Mouse (Mus musculus) liver, embryonic 16.5 days (tissue): ENCODE results near the gene Neu3. TPM values are rescaled to one million over a fixed set of nuclear protein-coding genes. Genes with fewer than 3 reads are reported as not detected.
"Not testable (repeated sequence)": the region's sequence is repeated elsewhere in the genome, so short reads cannot be mapped to it uniquely, and the experiment has no call there.

ENCODE experiments used
- ATAC-seq: fragments of 200-750 bp; cut with Nextera tagmentation; 2 replicates; pipeline ENCODE4 v1.8.0; 2017; ENCODE audit warnings: low read depth, mild to moderate bottlenecking, moderate number of reproducible peaks, moderate library complexity
- H3K27ac ChIP-seq: fragments of 300-500 bp; sonication (generic); 2 replicates; pipeline ENCODE4 v1.5.1; 2014; ENCODE audit warnings: mild to moderate bottlenecking, low read length
- H3K27me3 ChIP-seq: fragments of 300-500 bp; sonication (generic); 2 replicates; pipeline ENCODE4 v1.6.1; 2014; ENCODE audit warnings: low read depth, low read length, mixed read lengths; ENCODE audit not compliant: control insufficient read depth, insufficient read depth
- H3K36me3 ChIP-seq: fragments of 300-500 bp; sonication (generic); 2 replicates; pipeline ENCODE4 v1.6.1; 2014; ENCODE audit warnings: mild to moderate bottlenecking; ENCODE audit not compliant: control insufficient read depth, insufficient read depth
- H3K4me1 ChIP-seq: fragments of 300-500 bp; sonication (generic); 2 replicates; pipeline ENCODE4 v1.6.1; 2014; ENCODE audit warnings: low read depth, low read length, mixed read lengths; ENCODE audit not compliant: control insufficient read depth
- H3K4me2 ChIP-seq: fragments of 300-500 bp; sonication (generic); 2 replicates; pipeline ENCODE4 v1.6.1; 2014; ENCODE audit warnings: low read depth, low read length, mixed read lengths
- H3K4me3 ChIP-seq: fragments of 300-500 bp; sonication (generic); 2 replicates; pipeline ENCODE4 v1.5.1; 2014; ENCODE audit warnings: low read depth, mild to moderate bottlenecking, low read length
- H3K9ac ChIP-seq: fragments of 300-500 bp; sonication (generic); 2 replicates; pipeline ENCODE4 v1.6.1; 2014; ENCODE audit warnings: low read depth, low read length
- H3K9me3 ChIP-seq: fragments of 300-500 bp; sonication (generic); replicated peaks from 2 replicates; pipeline ENCODE4 v1.6.1; 2016; ENCODE audit warnings: low read length; ENCODE audit not compliant: control insufficient read depth
- WGBS: fragments of 180-500 bp; shearing (Covaris S2); extraction: QIAGEN DNeasy Blood & Tissue Kit; methylation state at CpG from one replicate; pipeline ENCODE4 v1.1.7; 2014; ENCODE audit not compliant: insufficient replicate concordance; 5-methylcytosine and 5-hydroxymethylcytosine counted together
- polyA plus RNA-seq: library from polyadenylated mRNA; unstranded; fragments of >200 nt; fragmentation: Nextera tagmentation; extraction: Ambion mirVana; gene quantifications from 2 replicates; pipeline ENCODE4 v1.2.1, GENCODE M21; 2015

Neu3 gene
- polyA plus RNA-seq, 1 experiment from 2014 or later = 5.1 TPM

DNA sequence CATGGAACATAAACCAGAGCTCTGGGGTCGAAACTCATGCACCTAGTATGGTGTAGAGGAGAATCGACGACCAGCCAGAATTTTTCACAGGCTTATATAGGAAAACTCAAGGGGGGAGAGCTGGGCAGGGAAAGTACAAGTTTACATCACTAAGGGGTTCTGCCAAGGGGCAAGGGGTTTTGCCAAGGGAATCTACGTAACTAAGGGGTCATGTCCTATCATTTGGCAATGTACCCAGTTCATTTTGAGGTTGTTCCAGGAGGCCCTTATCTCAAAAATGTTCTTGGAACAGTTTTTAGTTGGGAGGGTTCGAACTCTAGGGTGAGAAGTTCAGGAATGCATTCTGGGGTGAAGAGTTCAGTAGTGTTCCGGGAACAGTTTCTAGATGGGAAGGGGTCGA, 21.2 kb downstream of the Neu3 start:
- H3K36me3 ChIP-seq, ATAC-seq, H3K9ac ChIP-seq, H3K9me3 ChIP-seq, H3K27ac ChIP-seq, H3K4me3 ChIP-seq, H3K27me3 ChIP-seq, H3K4me2 ChIP-seq: not testable (repeated sequence)
- 63% methylated on average over 7 of the region's 7 CpGs for WGBS
- H3K4me1 ChIP-seq = peaks cover 21% of the 10 kb centered on the region

GRCm38 (mm10) chr7:99805340-99805739, 22.9 kb downstream of the Neu3 start:
- no peak overlapping the region for H3K4me2 ChIP-seq
- H3K4me3 ChIP-seq = no peak overlapping the region
- no peaks in the 10 kb centered on the region for H3K9me3 ChIP-seq
- no peak for ATAC-seq
- H3K27me3 ChIP-seq = no peaks in the 10 kb centered on the region
- no peak overlapping the region for H3K9ac ChIP-seq
- peaks cover 14% of the 10 kb centered on the region for H3K4me1 ChIP-seq
- 43% methylated on average over 1 of the region's 1 CpGs for WGBS
- no peaks in the 10 kb centered on the region for H3K36me3 ChIP-seq
- H3K27ac ChIP-seq = no peak overlapping the region

- ATAC-seq = peak; percentile 84
- not testable (repeated sequence) for H3K9me3 ChIP-seq, H3K36me3 ChIP-seq, H3K27me3 ChIP-seq
- Histone ChIP-seq H3K4me1 (peaks cover 21% of the 10 kb centered on the region), H3K4me3 (peak overlapping the region; percentile 29), H3K4me2 (peak overlapping the region; percentile 52), H3K27ac (peak overlapping the region; percentile 91), H3K9ac (0 out of 2 replicates have a peak overlapping the region, but pooled peaks have one; percentile 43)
- 51% methylated on average over 3 of the region's 3 CpGs for WGBS
Measured at GRCm38 (mm10) chr7:99804033-99804432, 24.2 kb downstream of the Neu3 start.

DNA sequence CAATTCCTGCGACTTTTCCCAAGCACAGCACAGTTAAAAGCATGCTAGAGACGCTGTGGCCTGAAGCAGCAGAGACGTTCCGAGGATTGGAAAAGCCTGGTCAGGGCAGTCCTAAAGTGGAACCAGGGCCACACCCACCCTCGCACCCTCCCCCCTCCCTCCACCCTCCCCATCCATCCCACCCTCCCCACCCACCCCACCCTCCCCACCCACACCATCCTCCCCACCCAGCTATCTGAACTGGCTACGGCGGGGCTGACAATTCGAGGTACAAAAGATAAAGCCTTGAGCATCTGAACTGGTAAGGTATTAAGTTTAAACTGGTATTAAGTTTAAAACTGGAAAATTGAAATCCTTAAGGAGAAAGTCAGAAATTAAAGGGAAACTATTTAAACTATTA, 24.7 kb downstream of the Neu3 start:
- Histone ChIP-seq H3K4me3 (peak overlapping the region; percentile 30), H3K27me3 (no peaks in the 10 kb centered on the region), H3K27ac (peak overlapping the region; percentile 91), H3K4me2 (peak overlapping the region; percentile 62), H3K9ac (peak overlapping the region; percentile 23; the same call in 1 of the 2 replicates), H3K4me1 (peaks cover 26% of the 10 kb centered on the region), H3K36me3 (no peaks in the 10 kb centered on the region), H3K9me3 (no peaks in the 10 kb centered on the region)
- WGBS = 41% methylated on average over 8 of the region's 8 CpGs
- peak; percentile 88 for ATAC-seq

DNA sequence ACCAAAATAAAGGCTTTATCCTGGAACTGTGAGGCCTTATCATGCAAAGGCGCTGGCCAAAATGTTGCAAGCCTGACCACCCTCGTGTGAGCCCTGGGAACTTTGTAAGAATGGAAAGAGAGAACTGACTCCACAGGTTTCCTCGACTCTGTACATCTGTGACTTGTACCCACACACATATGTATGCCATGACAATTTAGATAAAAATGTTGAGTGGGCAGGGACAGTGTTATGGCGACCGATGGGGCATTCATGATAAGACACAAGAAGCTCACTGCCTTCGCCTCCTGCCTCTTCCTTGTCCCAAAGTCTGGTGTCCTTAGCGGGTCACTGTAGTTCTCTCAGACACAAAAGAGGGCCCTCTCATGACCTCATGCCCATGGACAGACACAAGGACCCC, 29.1 kb downstream of the Neu3 start:
- H3K4me2 ChIP-seq = peak overlapping the region; percentile 43
- peaks cover 29% of the 10 kb centered on the region for H3K4me1 ChIP-seq
- peak; percentile 62 for ATAC-seq
- 35% methylated on average over 7 of the region's 7 CpGs for WGBS
- H3K27ac ChIP-seq = peak overlapping the region; percentile 76
- H3K4me3 ChIP-seq = no peak overlapping the region
- peaks cover 16% of the 10 kb centered on the region for H3K27me3 ChIP-seq
- no peaks in the 10 kb centered on the region for H3K9me3 ChIP-seq
- peak overlapping the region; percentile 27 for H3K9ac ChIP-seq
- H3K36me3 ChIP-seq = no peaks in the 10 kb centered on the region

GRCm38 (mm10) chr7:99797911-99798647, 30.1 kb downstream of the Neu3 start:
- peaks cover 16% of the 10 kb centered on the region for H3K27me3 ChIP-seq
- H3K27ac ChIP-seq = no peak overlapping the region; the same call in 1 of the 2 replicates
- 33% methylated on average over 6 of the region's 6 CpGs for WGBS
- no peak overlapping the region for H3K9ac ChIP-seq
- no peak overlapping the region for H3K4me3 ChIP-seq
- H3K4me1 ChIP-seq = peaks cover 23% of the 10 kb centered on the region
- H3K4me2 ChIP-seq = no peak overlapping the region
- no peak for ATAC-seq
- no peaks in the 10 kb centered on the region for H3K36me3 ChIP-seq
- no peaks in the 10 kb centered on the region for H3K9me3 ChIP-seq

DNA sequence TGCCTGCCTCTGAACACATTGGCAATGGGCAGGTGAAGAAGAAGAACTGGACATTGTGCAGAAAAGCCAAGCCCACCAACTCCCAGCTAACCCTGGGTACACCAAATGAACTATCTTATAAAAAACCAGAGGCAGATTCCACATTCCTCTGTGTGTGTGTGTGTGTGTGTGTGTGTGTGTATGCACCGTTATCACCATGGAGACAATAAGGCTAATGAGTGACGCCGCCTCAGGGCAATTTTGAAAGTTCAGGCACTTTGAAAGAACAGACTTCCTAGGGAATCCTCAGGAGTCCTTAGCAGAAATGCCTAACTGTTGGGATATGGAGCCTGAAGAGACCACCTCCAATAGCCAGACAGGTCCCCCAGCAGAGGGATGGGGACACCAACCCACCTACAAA, 31.0 kb downstream of the Neu3 start:
- Histone ChIP-seq H3K27me3 (peaks cover 16% of the 10 kb centered on the region), H3K9me3 (no peaks in the 10 kb centered on the region)
- no peak for ATAC-seq

GRCm38 (mm10) chr7:99796471-99796870, 31.7 kb downstream of the Neu3 start:
- no peak overlapping the region for H3K4me3 ChIP-seq
- H3K9ac ChIP-seq = no peak overlapping the region
- H3K36me3 ChIP-seq = no peaks in the 10 kb centered on the region
- H3K4me1 ChIP-seq = peaks cover 17% of the 10 kb centered on the region
- no peak overlapping the region for H3K4me2 ChIP-seq
- no peaks in the 10 kb centered on the region for H3K9me3 ChIP-seq
- 56% methylated on average over 3 of the region's 3 CpGs for WGBS
- peaks cover 16% of the 10 kb centered on the region for H3K27me3 ChIP-seq
- ATAC-seq = no peak
- H3K27ac ChIP-seq = no peak overlapping the region

More for the DNA sequence above, 31.0 kb downstream of the Neu3 start:
- WGBS = 82% methylated on average over 3 of the region's 3 CpGs
- Histone ChIP-seq H3K27ac (no peak overlapping the region), H3K4me1 (peaks cover 17% of the 10 kb centered on the region), H3K9ac (no peak overlapping the region), H3K36me3 (no peaks in the 10 kb centered on the region), H3K4me3 (no peak overlapping the region), H3K4me2 (no peak overlapping the region)

DNA sequence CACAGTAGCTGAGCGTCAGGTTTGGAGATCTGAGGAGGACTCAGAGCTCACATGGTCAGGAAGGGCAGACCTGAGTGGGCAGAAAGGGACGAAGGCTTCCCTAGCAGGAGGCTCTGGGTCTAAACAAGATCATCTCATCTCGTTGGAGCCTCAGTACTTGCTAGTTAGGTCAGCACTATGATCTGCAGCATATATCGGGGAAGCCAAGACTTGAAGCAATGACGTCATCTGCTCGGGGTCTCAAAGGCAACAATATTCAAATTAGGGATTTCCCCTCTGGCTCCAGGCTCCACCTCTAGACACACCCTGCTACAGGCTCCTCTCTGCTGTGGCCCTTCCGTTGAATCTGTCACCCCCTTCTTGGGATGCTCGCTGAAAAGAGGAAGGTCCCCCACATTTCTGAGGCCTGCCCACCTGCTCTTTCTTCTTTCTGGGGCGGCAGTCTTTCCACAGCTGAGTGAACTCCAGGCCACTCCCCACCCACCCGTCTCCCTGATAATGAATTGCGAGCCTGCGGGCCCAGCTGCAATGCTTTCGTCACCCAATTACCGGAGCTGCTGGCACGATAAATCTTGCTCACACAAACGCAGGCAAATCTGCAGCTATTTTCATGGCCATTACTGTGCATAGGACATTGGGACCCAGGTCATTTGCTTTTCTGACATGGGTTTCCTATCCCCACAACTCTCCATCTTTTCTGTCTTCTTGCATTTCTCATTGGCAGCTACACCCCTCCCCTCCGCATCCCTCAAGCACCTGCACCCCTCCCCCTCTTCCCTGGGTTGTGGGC, 32.8 kb downstream of the Neu3 start:
- no peak for ATAC-seq

More for the DNA sequence above, 32.8 kb downstream of the Neu3 start:
- 13% methylated on average over 17 of the region's 17 CpGs for WGBS
- H3K27me3 ChIP-seq = peaks cover 16% of the 10 kb centered on the region
- no peaks in the 10 kb centered on the region for H3K9me3 ChIP-seq
- no peak overlapping the region for H3K9ac ChIP-seq
- no peaks in the 10 kb centered on the region for H3K36me3 ChIP-seq
- peaks cover 17% of the 10 kb centered on the region for H3K4me1 ChIP-seq
- no peak overlapping the region for H3K4me2 ChIP-seq
- no peak overlapping the region for H3K4me3 ChIP-seq
- H3K27ac ChIP-seq = no peak overlapping the region
